Mouse (Mus musculus): Measurements from ENCODE around the gene Arhgap17.
A peak's percentile ranks its signal among the peaks of the same experiment; 100 is the strongest.

The Arhgap17 gene

GRCm38 (mm10) chr7:123341896-123342295, 27.8 kb downstream of the Arhgap17 start:
- DNase-seq (ENCODE audit: low spot score): no peak

DNA sequence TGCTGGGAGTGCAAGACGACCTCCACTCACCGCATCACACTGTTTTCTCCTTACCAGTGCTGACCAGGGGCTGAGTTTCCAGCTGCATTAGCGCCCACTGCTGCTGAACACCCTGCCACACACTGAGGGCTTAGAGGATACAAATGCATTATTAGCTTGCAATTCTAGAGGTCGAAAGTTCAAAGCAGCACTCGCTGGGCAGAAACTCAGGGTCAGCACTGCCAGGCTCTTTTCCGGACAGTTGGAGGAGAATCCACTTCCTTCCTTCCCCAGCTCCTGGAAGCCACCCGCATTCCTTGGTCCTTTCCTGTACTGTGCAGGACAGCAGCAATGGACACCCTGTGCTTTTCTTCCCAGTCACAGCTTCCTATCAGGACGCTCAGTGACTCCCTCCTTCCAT, 31.4 kb downstream of the Arhgap17 start:
- no peak for DNase-seq (ENCODE audit: low spot score)

GRCm38 (mm10) chr7:123336322-123336721, 33.4 kb downstream of the Arhgap17 start:
- no peak for DNase-seq (ENCODE audit: low spot score)

DNA sequence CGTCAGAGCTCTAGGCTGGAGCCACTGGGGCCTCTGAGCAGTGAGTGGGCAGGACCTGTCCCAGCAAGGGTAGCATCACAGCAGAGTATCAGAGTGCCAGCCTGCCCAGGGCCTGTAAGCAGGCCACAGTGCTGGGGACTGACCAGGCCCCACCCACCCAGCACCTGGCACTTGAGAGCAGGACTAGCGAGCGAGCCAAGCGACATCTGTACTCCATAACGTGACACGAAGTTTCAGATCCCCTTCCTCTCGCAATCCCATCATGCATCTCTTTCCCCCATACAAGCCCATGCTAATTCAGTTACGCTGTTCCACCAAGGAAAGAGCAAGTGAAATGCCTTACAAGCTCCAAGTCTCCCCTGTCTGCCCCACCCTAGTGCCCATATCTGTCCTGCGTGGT, 39.2 kb downstream of the Arhgap17 start:
- no peak for DNase-seq (ENCODE audit: low spot score)

DNA sequence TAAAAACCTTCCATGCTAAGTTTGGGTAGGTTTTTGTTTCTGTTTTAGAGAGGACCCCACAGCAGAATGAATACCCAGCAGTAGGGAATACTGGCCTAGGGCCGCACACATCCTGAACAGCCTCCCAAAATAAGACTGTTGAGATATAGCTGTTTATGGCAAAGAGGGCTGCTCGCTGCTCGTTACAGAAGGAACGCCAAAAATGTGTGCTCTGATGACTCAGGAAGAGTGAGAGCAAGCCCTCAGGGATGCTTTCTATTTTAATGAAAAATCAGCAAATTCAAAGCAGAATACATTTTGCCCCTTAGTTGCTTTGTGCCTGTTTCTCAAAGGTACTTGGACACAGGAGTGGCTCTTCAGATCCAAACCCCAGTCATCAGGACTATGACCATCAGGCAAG, 41.8 kb downstream of the Arhgap17 start:
- no peak for DNase-seq (ENCODE audit: low spot score)

GRCm38 (mm10) chr7:123326901-123327300, 42.8 kb downstream of the Arhgap17 start:
- no peak for DNase-seq (ENCODE audit: low spot score)

DNA sequence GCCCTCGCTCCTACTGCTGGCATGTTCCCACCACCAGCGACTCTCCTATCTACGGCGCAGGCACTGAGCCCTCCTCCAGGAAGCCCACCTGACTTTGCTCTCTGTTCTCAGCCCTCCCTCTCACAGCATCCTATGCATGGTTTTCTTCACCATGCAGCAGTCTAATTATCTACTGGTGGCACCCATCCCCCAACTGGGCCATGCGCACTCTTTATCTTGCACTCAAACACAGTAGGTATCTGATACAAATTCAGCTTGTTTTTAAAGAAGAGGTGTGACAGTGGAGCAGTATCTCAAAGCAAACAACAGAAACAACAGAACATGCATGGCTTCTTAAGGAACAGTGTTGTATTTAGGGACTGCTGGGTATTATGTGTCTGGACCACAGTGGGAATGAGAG, 43.7 kb downstream of the Arhgap17 start:
- DNase-seq (ENCODE audit: low spot score): no peak

DNA sequence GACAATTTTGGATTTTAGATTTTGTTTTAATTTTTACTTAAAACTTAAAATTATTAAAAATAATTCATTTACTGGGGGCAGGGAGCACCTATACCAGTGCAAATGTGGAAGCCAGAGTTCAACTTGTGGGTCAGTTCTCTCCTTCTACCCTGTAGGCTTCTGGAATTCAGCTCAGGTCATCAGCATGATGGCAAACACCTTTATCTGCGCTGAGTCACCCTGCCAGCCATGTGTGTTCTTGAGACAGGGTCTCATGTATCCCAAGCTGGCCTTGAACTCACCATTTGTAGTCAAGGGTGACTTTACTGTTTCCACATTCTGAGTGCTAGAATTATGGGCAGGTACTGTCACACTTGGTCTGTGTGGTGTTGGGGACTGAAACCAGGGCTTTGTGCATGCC, 45.6 kb downstream of the Arhgap17 start:
- no peak for DNase-seq (ENCODE audit: low spot score)

DNA sequence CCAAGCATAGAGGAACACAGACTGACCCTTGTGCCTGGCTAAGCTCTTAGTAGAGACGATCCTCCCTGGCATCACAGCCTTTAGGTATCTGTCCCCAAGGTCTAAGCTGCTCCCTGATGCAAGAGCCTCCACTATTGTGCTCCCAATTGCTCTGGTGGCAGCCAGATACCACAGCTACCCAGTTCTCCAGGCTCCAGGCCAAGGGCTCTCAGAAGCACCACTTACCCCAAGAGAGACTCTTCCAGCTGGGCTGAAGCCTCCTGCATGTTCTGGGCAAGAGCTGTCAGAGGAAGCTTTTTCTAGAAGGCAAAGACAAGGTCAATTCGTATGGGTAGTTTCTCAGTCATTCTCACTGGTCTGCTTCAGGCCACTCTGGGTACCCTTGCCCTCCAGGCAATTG, 46.3 kb downstream of the Arhgap17 start:
- no peak for DNase-seq (ENCODE audit: low spot score)

DNA sequence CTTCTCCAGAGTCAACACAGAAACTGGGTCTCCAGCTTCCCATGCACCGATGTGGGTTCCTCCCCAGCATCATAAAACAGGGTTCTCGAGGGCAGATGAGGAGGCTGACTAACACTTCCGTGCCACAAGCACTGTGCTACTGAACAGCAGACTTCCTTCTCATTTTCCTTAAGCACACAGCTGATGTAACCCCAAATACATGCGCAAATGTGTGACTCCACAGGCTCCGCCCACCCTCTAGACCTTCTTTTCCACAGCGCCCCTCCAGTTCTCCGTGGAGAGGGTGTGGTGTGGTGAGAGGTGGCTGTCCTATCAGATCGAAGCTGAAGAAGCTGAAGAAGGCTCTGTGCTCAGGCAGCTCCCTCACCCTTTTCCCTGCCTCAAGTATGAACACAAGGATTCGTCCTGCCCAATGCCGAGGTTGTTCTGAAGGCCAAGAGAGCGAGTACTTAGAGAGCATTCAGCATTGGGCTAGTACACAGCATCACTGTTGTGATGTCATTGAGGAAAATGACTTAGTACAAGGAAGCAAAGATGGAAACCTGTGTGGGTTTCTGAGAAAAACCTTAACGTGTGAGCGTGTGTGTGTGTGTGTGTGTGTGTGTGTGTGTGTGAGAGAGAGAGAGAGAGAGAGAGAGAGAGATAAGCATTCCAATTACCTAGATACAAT, 47.1 kb downstream of the Arhgap17 start:
- DNase-seq (ENCODE audit: low spot score): no peak

DNA sequence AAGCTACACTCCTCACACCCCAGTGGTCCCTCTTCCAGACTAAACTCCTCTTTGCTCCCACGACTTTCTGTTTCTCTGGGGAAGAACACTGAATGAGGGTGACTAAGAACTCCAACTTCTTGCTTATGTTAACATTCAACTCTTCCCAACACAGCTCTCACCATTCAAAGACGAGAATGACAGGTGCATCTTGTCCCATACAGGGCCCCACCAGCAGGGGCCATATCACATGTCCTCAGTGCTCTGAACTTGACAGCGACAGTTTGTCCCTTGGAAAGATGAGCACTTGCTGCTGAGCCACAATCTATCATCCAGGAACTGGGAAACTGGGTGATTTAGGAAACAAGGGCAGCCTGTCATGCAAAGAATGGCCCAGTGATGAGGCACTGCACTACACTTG, 57.0 kb downstream of the Arhgap17 start:
- DNase-seq (ENCODE audit: low spot score): no peak

GRCm38 (mm10) chr7:123311836-123312235, 57.9 kb downstream of the Arhgap17 start:
- DNase-seq (ENCODE audit: low spot score): no peak

GRCm38 (mm10) chr7:123307887-123308558, 61.7 kb downstream of the Arhgap17 start:
- no peak for DNase-seq (ENCODE audit: low spot score)

DNA sequence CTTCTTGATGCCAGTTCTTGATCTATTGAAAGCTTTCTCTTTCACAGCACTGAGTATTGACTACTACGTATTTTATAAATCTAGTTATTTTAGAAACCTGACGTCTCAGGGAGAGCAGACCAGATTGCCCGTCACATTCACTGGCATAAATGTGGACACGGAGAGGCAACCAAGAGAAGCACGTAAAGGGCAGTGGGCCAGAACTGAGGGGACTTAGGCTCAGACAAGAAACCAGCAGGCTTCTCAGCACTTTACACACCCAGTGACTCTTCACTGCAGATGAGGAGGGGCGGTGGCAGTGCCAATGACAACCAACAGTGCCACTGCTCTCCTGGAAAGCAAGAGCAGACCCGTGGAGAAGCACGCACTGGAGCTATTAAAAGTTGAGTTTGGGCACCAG, 62.5 kb downstream of the Arhgap17 start:
- no peak for DNase-seq (ENCODE audit: low spot score)

DNA sequence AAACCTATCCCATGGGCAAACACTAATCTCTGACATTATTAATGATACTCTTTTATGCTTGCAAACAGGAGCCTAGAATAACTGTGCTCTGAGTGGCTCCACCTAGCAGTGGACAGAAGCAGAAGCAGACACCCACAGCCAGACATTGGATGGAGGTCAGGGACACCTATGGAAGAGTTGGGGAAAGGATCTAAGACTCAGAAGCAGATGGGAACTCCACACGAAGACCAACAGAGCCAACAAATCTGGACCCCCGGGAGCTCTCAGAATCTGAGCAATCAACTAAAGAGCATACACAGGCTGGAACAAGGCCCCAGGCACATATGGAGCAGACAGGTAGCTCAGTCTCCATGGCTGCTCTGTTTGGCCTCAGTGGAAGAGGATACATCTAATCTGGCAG, 64.3 kb downstream of the Arhgap17 start:
- no peak for DNase-seq (ENCODE audit: low spot score)

- DNase-seq (ENCODE audit: low spot score): no peak
Observed at GRCm38 (mm10) chr7:123300258-123300657, 69.5 kb downstream of the Arhgap17 start.

DNA sequence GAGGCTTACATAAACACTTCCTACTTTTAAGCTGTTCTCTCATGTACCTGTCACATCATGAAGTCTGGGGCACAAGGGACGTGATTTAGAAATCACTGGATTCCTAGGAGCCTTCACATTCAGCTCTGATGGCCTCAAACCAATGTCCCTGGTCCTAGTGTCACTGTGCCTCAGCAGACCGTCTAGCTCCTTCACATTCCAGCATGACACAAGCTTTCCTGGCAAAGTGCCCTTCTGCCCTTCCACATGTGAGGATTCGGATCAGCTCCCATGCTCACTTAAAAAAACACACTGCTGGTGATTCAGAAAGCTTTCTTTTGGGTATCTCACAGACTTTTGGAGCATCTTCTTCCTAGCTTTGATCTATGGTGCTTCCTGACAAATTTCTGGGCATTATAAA, 71.5 kb downstream of the Arhgap17 start:
- peak; percentile 32 for DNase-seq (ENCODE audit: low spot score)

DNA sequence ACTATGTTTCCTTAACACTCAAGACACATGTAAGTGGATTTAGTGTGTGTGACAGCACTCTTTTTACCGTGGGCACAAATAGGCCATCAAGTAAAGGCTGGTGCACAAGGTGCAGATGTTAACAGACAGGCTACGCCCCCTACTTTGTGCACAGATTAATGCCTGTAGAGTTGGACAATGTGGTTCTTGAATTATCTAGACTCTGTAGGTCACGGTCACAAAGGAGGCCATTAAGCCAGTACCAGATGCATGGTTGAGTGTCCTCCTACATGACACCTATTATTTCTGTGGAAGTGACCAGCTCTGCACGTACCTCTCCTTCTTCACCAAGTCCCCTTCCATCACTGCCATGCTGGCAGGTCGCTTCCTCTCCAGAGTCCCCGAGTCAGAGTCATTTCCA, 73.6 kb downstream of the Arhgap17 start:
- DNase-seq (ENCODE audit: low spot score): no peak

DNA sequence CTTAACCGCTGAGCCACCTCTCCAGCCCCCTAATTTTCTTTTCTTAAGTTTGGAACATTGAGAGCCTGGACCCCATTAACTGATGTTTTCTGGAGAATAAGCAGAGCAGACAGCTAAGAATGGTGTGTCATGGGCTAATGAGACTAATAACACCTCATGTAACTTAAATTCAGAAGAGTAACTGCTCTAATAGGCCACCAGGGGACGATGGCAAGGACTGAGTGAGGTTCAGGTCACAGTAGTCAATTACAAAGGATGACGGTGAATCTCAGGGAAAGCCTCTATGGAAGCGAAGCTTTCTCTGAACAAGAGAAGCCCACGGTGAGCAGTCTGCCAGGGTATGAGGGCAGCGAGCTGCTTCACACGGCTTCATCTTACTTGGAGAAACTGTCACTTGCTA, 74.3 kb downstream of the Arhgap17 start:
- no peak for DNase-seq (ENCODE audit: low spot score)

- DNase-seq (ENCODE audit: low spot score): peak; percentile 14
Observed at GRCm38 (mm10) chr7:123293898-123294297, 75.8 kb downstream of the Arhgap17 start.

- no peak for DNase-seq (ENCODE audit: low spot score)
Observed at GRCm38 (mm10) chr7:123291942-123292341, 77.8 kb downstream of the Arhgap17 start.

GRCm38 (mm10) chr7:123289176-123289575, 80.5 kb downstream of the Arhgap17 start:
- DNase-seq (ENCODE audit: low spot score): no peak

DNA sequence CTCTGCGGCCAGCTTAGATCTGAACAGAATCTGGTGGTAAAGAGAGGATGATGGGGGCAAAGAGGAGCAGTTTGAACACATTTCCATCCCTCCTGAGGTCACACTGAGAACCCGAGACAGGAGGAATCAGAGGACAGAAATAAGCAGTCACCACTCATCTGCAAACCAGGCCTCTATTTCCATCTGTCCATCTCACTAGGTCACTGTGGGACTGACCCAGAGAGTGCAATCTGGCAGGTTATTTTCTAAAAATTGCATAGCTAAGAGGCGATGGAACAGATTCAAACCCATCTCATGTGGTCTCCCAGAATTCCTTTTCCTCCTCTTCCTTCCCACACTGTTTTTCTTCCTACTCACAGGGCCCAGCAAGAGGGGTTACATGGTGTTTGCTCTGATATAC, 81.8 kb downstream of the Arhgap17 start:
- no peak for DNase-seq (ENCODE audit: low spot score)

GRCm38 (mm10) chr7:123285896-123286295, 83.8 kb downstream of the Arhgap17 start:
- no peak for DNase-seq (ENCODE audit: low spot score)
